Mouse (Mus musculus) lung, adult 2 months (tissue): ENCODE results near the gene Kat2a. TPM values are rescaled to one million over a fixed set of nuclear protein-coding genes. Genes with fewer than 3 reads are reported as not detected.
A peak's percentile ranks its signal among the peaks of the same experiment; 100 is the strongest.

Source experiments
- DNase-seq: peaks from one replicate; pipeline ENCODE4 v3.0.0; 2022
- H3K4me1 ChIP-seq: fragments of 200-500 bp; 2 replicates; pipeline ENCODE4 v1.6.1; 2011; ENCODE audit warnings: low read length; ENCODE audit not compliant: control insufficient read depth, insufficient read depth
- H3K4me3 ChIP-seq: fragments of 200-500 bp; replicated peaks from 2 replicates; pipeline ENCODE3; 2011; ENCODE audit warnings: low read depth, mild to moderate bottlenecking, control low read depth, low read length; ENCODE audit errors: extremely low read depth
- CTCF ChIP-seq: fragments of 200-500 bp; IDR thresholded peaks from 2 replicates; pipeline ENCODE4 v1.5.1; 2011; ENCODE audit warnings: mild to moderate bottlenecking, low read length, control low read depth; ENCODE audit not compliant: insufficient read depth
- POLR2A ChIP-seq: fragments of 200-500 bp; IDR thresholded peaks from 2 replicates; pipeline ENCODE4 v1.6.1; 2011; ENCODE audit warnings: low read depth, mild to moderate bottlenecking, control low read depth, low read length, borderline replicate concordance; ENCODE audit errors: extremely low read depth
- WGBS: fragments of 180-500 bp; shearing (Covaris S2); methylation state at CpG from one replicate; pipeline ENCODE4 v1.1.7; 2018; 5-methylcytosine and 5-hydroxymethylcytosine counted together
- polyA plus RNA-seq: library from polyadenylated mRNA; depleted of rRNA; stranded (reverse); fragments of >200 nt; gene quantifications from 2 replicates; pipeline ENCODE4 v1.2.3, GENCODE M21; 2012

The Kat2a gene
- polyA plus RNA-seq, 1 experiment: 28.2 TPM

DNA sequence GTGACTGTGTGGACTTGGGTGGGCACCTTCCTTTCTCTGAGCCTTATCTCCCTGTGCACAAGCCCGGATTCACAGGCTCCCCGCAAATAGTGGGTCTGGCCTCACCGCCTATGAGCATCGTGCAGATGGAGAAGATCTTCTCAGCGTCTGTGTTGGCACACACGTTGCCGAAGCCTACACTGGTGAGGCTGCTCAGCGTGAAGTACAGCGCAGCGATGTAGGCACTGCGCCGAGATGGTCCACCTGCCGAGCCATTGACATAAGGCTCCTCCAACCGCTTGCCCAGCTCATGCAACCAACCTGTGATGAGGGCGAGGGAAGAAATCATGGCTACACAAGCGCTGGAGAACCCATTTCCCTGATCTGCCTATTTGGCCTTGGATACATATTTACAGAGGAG is 37.9 kb upstream of the Kat2a start:
- Histone ChIP-seq H3K4me1 (no peaks in the 10 kb centered on the region; the same call in 1 of the 2 replicates), H3K4me3 (no peak overlapping the region)
- WGBS: 85% methylated on average over 16 of the region's 16 CpGs
- TF ChIP-seq CTCF (no peak), POLR2A (no peak)
- DNase-seq: no peak

- no peak overlapping the region for H3K4me3 ChIP-seq
- WGBS: 36% methylated on average over 25 of the region's 25 CpGs
- DNase-seq: no peak
- no peaks in the 10 kb centered on the region; the same call in 1 of the 2 replicates for H3K4me1 ChIP-seq
- TF ChIP-seq POLR2A (no peak), CTCF (no peak)
Observed at GRCm38 (mm10) chr11:100749469-100749868, 37.2 kb upstream of the Kat2a start.

GRCm38 (mm10) chr11:100748620-100749019 is 36.4 kb upstream of the Kat2a start:
- no peak for TF ChIP-seq POLR2A
- TF ChIP-seq CTCF: no peak
- WGBS: 57% methylated on average over 4 of the region's 4 CpGs
- no peak for DNase-seq
- no peak overlapping the region for H3K4me3 ChIP-seq
- no peaks in the 10 kb centered on the region; the same call in 1 of the 2 replicates for H3K4me1 ChIP-seq

DNA sequence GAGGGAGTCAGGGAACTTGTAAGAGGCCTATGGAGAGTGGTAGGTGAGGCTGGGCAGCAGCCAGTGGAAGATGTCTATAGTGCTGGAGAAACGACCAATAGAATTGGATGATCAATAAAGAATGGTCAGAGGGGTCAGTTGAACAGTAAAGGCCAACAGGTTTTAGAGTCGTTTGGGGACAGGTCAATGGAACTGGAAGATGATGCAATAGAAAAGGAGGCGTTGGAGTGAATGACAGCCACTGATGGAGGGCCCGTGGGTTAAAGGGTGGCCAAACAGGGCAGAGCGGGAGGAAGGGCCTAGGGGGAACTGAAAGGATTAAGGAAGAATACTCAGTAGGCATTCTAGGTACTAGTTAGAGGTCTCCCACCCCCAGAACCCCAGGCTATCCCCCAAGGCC is 34.8 kb upstream of the Kat2a start:
- TF ChIP-seq POLR2A (no peak), CTCF (no peak)
- H3K4me1 ChIP-seq: no peaks in the 10 kb centered on the region; the same call in 1 of the 2 replicates
- 69% methylated on average over 5 of the region's 5 CpGs for WGBS
- no peak for DNase-seq
- H3K4me3 ChIP-seq: no peak overlapping the region

DNA sequence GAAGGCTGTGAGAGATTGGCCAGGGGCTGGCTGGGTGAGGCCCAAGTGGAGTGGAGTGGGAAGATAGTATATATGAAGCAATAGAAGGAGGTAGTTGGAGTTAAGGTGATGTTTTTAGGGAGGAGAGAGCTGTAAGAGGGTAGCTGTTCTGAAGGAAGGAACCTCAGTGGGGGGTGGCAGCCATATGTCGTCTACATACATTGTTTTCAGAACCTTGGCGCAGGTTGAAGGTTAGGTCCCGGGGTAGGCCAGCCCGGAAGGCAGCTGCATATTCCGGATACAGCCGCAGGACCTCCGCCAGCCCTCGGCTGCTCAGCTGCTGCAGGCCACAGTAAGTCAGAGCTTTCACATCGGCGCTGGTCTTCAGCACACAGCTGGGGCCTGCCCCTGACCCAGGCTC is 34.3 kb upstream of the Kat2a start:
- 80% methylated on average over 10 of the region's 10 CpGs for WGBS
- DNase-seq: no peak
- TF ChIP-seq POLR2A: no peak
- no peak for TF ChIP-seq CTCF
- Histone ChIP-seq H3K4me3 (no peak overlapping the region), H3K4me1 (no peaks in the 10 kb centered on the region; the same call in 1 of the 2 replicates)

GRCm38 (mm10) chr11:100745085-100745484 is 32.8 kb upstream of the Kat2a start:
- DNase-seq: peak; percentile 31
- H3K4me1 ChIP-seq: no peaks in the 10 kb centered on the region; the same call in 1 of the 2 replicates
- TF ChIP-seq POLR2A (no peak), CTCF (peak; percentile 67)
- WGBS: 17% methylated on average over 6 of the region's 6 CpGs
- no peak overlapping the region for H3K4me3 ChIP-seq

- peaks cover 8% of the 10 kb centered on the region for H3K4me1 ChIP-seq
- no peak for DNase-seq
- TF ChIP-seq CTCF (no peak), POLR2A (no peak)
- 65% methylated on average over 6 of the region's 6 CpGs for WGBS
- no peak overlapping the region for H3K4me3 ChIP-seq
Observed at GRCm38 (mm10) chr11:100741348-100741747, 29.1 kb upstream of the Kat2a start.

DNA sequence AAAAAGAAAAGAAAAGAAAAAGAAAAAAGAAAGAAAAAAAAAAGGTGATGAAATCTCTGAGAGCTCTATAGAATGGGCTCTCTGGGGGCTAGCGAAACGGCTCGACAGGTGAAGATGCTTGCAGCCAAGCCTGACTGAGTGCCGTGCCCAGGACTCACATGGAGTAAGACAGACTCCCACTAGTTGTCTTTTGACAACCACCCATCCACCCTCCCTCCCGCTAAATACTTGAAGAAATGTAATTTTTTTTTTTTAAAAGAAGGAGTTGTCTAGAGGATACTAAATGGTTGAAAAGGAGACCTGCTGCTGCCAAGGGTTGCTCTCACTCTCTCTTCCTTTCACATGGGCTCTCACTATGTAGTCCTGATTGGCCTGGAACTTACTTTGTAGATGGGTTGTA is 26.5 kb upstream of the Kat2a start:
- WGBS: 25% methylated on average over 5 of the region's 5 CpGs
- TF ChIP-seq CTCF: no peak
- TF ChIP-seq POLR2A: no peak
- no peak overlapping the region for H3K4me3 ChIP-seq
- no peak for DNase-seq
- H3K4me1 ChIP-seq: peaks cover 18% of the 10 kb centered on the region

GRCm38 (mm10) chr11:100738066-100738604 is 25.9 kb upstream of the Kat2a start, which contains the start of gene Rab5c:
Rab5c (minus strand) TSS chr11:100738215.
- DNase-seq: peak; percentile 98
- TF ChIP-seq CTCF: no peak
- peak; percentile 61; the same call in 1 of the 2 replicates for TF ChIP-seq POLR2A
- peak within 1 kb of the TSS; percentile 98 for H3K4me3 ChIP-seq
- WGBS: under 1% methylated on average over 39 of the region's 39 CpGs
- peaks cover 18% of the 10 kb centered on the region for H3K4me1 ChIP-seq

DNA sequence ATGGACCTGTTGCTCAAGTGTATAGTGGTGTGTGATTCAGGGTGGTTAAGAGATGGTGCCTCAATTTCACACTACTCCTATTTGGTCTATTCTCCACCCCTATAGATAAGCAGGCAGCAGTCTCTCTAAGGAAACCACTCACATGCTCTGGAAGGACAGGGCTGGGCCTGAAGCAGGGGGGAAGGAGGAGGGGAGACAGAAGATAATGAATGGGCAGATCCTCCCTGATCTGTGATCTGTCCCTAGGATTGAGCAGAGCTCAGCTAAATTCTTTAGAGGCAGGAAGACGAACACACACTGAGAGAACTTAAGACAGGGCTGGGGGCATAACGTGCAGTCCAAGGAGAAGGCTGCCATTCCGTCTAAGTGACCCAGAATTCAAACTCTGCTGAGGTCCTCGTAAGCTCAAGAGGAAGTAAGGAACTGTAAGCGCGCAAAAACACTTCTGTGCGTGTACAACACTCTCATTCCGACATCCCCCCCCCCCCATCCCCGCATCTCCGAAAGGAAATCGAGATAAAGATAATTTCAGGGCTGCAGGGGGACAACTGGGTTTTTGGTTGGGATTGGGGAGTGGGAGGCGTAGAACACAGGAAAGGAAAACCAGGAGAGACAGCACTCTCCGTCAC is 25.0 kb upstream of the Kat2a start:
- Histone ChIP-seq H3K4me3 (peak overlapping the region; percentile 98), H3K4me1 (peaks cover 18% of the 10 kb centered on the region)
- WGBS: under 1% methylated on average over 13 of the region's 13 CpGs
- no peak for TF ChIP-seq POLR2A
- no peak for TF ChIP-seq CTCF
- DNase-seq: no peak

- DNase-seq: no peak
- H3K4me1 ChIP-seq: peaks cover 18% of the 10 kb centered on the region
- peak overlapping the region; percentile 98 for H3K4me3 ChIP-seq
- WGBS: 44% methylated on average over 4 of the region's 4 CpGs
- TF ChIP-seq POLR2A (no peak), CTCF (no peak)
Observed at GRCm38 (mm10) chr11:100736746-100737080, 24.4 kb upstream of the Kat2a start.
